Mouse (Mus musculus) adrenal gland, postnatal 36 days (tissue): Measurements from ENCODE around the gene Tkt. TPM values are rescaled to one million over a fixed set of nuclear protein-coding genes. Genes with fewer than 3 reads are reported as not detected.

Source experiments
- DNase-seq, 2 experiments: peaks; one replicate each; pipeline ENCODE4 v3.0.0; 2021; ENCODE audit warnings: mixed read lengths in 1 of 2
- microRNA-seq: library from miRNA; unstranded; fragments of <30 nt; microRNA quantifications from one replicate; pipeline ENCODE4 v1.2.0, GENCODE M21; 2021
- total RNA-seq, 2 experiments: library from RNA; stranded (reverse); gene quantifications; 2 replicates each; pipeline ENCODE4 v1.2.3; 2021

Tkt gene
- total RNA-seq, 2 experiments from 2014 or later, result 1,323 to 1,442 TPM

- peak in 1 of 2 experiments; percentile 54 for DNase-seq
These were observed 70.7 kb downstream of the Tkt start for GRCm38 (mm10) chr14:30618746-30619275.

GRCm38 (mm10) chr14:30619982-30620578, 71.9 kb downstream of the Tkt start:
- no peak for DNase-seq

GRCm38 (mm10) chr14:30622130-30622529, 74.0 kb downstream of the Tkt start:
- DNase-seq, result no peak

GRCm38 (mm10) chr14:30622556-30622955, 74.4 kb downstream of the Tkt start:
- no peak for DNase-seq

Small RNA genes lying within 50 kb of the gene (microRNA-seq; reads per million reads assigned to microRNA genes)
- 10.9 reads per million, percentile 26 among the genes with 10 or more reads in this experiment for gene Mir3076

Other genes with a start within 250 kb of the Tkt start
- 10 to 100 TPM; 26.1 to 27.0 TPM for gene Dcp1a, start 68.8 kb upstream of the Tkt start, total RNA-seq
- gene Cacna1d, start 56.9 kb upstream of the Tkt start, total RNA-seq, result 10 to 100 TPM; 11.2 to 16.6 TPM
- gene Prkcd, start 77.9 kb downstream of the Tkt start, total RNA-seq, result 100 to 1,000 TPM; 101 to 162 TPM
- gene Rft1, start 106.0 kb downstream of the Tkt start, total RNA-seq, result 10 to 100 TPM; 25.5 to 33.2 TPM
- 10 to 100 TPM; 27.8 to 29.2 TPM for gene Sfmbt1, start 166.5 kb downstream of the Tkt start, total RNA-seq